Mouse (Mus musculus): ENCODE measurements around the gene Npr2. TPM values are rescaled to one million over a fixed set of nuclear protein-coding genes. Genes with fewer than 3 reads are reported as not detected.

Gene Npr2
- total and polyA plus RNA-seq, 3 experiments, result 35.9 to 57.0 (median 43.4) TPM

DNA sequence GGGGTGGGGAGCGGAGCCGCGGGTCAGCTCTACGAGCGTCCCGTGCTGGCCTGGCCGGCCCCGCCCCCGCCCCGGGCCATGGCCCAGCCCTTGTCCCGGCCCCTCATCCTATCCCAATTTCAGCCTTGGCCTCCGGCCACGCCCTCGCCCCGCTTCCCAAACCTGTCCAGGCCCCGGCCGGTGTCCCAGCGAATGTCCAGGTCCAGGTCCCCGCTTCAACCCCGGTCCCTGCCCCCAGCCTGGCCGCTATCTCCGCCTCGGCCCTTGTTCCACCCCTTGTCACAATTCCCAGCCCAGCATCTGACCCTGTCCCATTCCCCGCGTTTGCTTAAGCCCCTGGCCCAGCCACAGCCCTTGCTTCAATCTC lies 37.7 kb downstream of the Npr2 start:
- DNase-seq, result no peak
- Histone ChIP-seq H3K36me3 (ENCODE audit: control insufficient read depth, insufficient read depth, low read length) (no peaks in the 10 kb centered on the region), H3K4me1 (ENCODE audit: control insufficient read depth, insufficient read depth, low read length) (peaks cover 7% of the 10 kb centered on the region), H3K27me3 (ENCODE audit: control insufficient read depth, insufficient read depth, low read length) (no peaks in the 10 kb centered on the region; the same call in 1 of the 2 replicates), H3K79me2 (replicated peaks; ENCODE audit: control insufficient read depth, insufficient read depth, low read length) (no peaks in the 10 kb centered on the region), H3K9ac (ENCODE audit: low read depth, low read length) (peak overlapping the region; percentile 67), H3K4me3 (peak overlapping the region; percentile 83), H3K27ac (peak overlapping the region; percentile 93)
- TF ChIP-seq POLR2A (IDR thresholded peaks at IDR 0.05; ENCODE audit: insufficient read depth, low read depth, low read length) (no peak), EP300 (IDR thresholded peaks at IDR 0.05; ENCODE audit: insufficient read depth, low read depth, low read length) (no peak), CTCF (IDR thresholded peaks at IDR 0.05) (no peak)
- intact Hi-C loops (cut with DNase I), result loop anchor here (2.0 kb wide), 1 partner anchor 39 kb away; the partner anchor contains the start of gene Npr2
- under 1% methylated on average over 23 of the region's 25 CpGs for WGBS

- Histone ChIP-seq H3K27me3 (ENCODE audit: control insufficient read depth, insufficient read depth, low read length) (no peaks in the 10 kb centered on the region), H3K27ac (no peak overlapping the region), H3K9ac (ENCODE audit: low read depth, low read length) (no peak overlapping the region), H3K79me2 (replicated peaks; ENCODE audit: control insufficient read depth, insufficient read depth, low read length) (no peaks in the 10 kb centered on the region), H3K36me3 (ENCODE audit: control insufficient read depth, insufficient read depth, low read length) (no peaks in the 10 kb centered on the region), H3K4me1 (ENCODE audit: control insufficient read depth, insufficient read depth, low read length) (peaks cover 7% of the 10 kb centered on the region), H3K4me3 (no peak overlapping the region)
- DNase-seq, result peak; percentile 83 to 90
- TF ChIP-seq CTCF (IDR thresholded peaks at IDR 0.05) (peak; percentile 96), EP300 (IDR thresholded peaks at IDR 0.05; ENCODE audit: insufficient read depth, low read depth, low read length) (peak; percentile 43; the same call in 1 of the 2 replicates), POLR2A (IDR thresholded peaks at IDR 0.05; ENCODE audit: insufficient read depth, low read depth, low read length) (no peak)
- intact Hi-C loops (cut with DNase I), result loop anchor here (1.0 kb wide), 1 partner anchor 40 kb away; no protein-coding TSS in a partner anchor
- 9% methylated on average over 2 of the region's 2 CpGs for WGBS
These were observed 40.3 kb downstream of the Npr2 start for GRCm38 (mm10) chr4:43672070-43672469.

- Histone ChIP-seq H3K79me2 (replicated peaks; ENCODE audit: control insufficient read depth, insufficient read depth, low read length) (no peaks in the 10 kb centered on the region), H3K27ac (no peak overlapping the region), H3K27me3 (ENCODE audit: control insufficient read depth, insufficient read depth, low read length) (no peaks in the 10 kb centered on the region), H3K4me1 (ENCODE audit: control insufficient read depth, insufficient read depth, low read length) (peaks cover 5% of the 10 kb centered on the region), H3K36me3 (ENCODE audit: control insufficient read depth, insufficient read depth, low read length) (no peaks in the 10 kb centered on the region), H3K4me3 (no peak overlapping the region), H3K9ac (ENCODE audit: low read depth, low read length) (no peak overlapping the region)
- DNase-seq, result no peak
- WGBS, result 88% methylated on average over 8 of the region's 8 CpGs
- intact Hi-C loops (cut with DNase I), result no loop called here
- TF ChIP-seq CTCF (IDR thresholded peaks at IDR 0.05), result no peak
- no peak for TF ChIP-seq EP300 (IDR thresholded peaks at IDR 0.05; ENCODE audit: insufficient read depth, low read depth, low read length)
- no peak for TF ChIP-seq POLR2A (IDR thresholded peaks at IDR 0.05; ENCODE audit: insufficient read depth, low read depth, low read length)
These were observed 42.0 kb downstream of the Npr2 start for GRCm38 (mm10) chr4:43673703-43674102.

- whole genome bisulfite sequencing, result 80% methylated on average over 5 of the region's 5 CpGs
- H3K79me2 ChIP-seq (replicated peaks; ENCODE audit: control insufficient read depth, insufficient read depth, low read length), result no peaks in the 10 kb centered on the region
- intact Hi-C loops (cut with DNase I), result no loop called here
These were observed 43.2 kb downstream of the Npr2 start for GRCm38 (mm10) chr4:43674974-43675373.

GRCm38 (mm10) chr4:43675608-43676007 lies 43.9 kb downstream of the Npr2 start:
- 72% methylated on average over 4 of the region's 4 CpGs for WGBS
- TF ChIP-seq EP300 (IDR thresholded peaks at IDR 0.05; ENCODE audit: insufficient read depth, low read depth, low read length) (no peak), POLR2A (IDR thresholded peaks at IDR 0.05; ENCODE audit: insufficient read depth, low read depth, low read length) (no peak), CTCF (IDR thresholded peaks at IDR 0.05) (no peak)
- H3K36me3 ChIP-seq (ENCODE audit: control insufficient read depth, insufficient read depth, low read length), result no peaks in the 10 kb centered on the region
- DNase-seq, result no peak
- intact Hi-C loops (cut with DNase I), result no loop called here
- H3K79me2 ChIP-seq (replicated peaks; ENCODE audit: control insufficient read depth, insufficient read depth, low read length), result no peaks in the 10 kb centered on the region
- H3K4me3 ChIP-seq, result no peak overlapping the region
- no peaks in the 10 kb centered on the region for H3K27me3 ChIP-seq (ENCODE audit: control insufficient read depth, insufficient read depth, low read length)
- no peak overlapping the region for H3K27ac ChIP-seq
- H3K9ac ChIP-seq (ENCODE audit: low read depth, low read length), result no peak overlapping the region
- peaks cover 2% of the 10 kb centered on the region for H3K4me1 ChIP-seq (ENCODE audit: control insufficient read depth, insufficient read depth, low read length)

More at GRCm38 (mm10) chr4:43674974-43675373, 43.2 kb downstream of the Npr2 start:
- no peak for DNase-seq
- Histone ChIP-seq H3K27ac (no peak overlapping the region), H3K4me1 (ENCODE audit: control insufficient read depth, insufficient read depth, low read length) (peaks cover 2% of the 10 kb centered on the region), H3K4me3 (no peak overlapping the region), H3K27me3 (ENCODE audit: control insufficient read depth, insufficient read depth, low read length) (no peaks in the 10 kb centered on the region), H3K9ac (ENCODE audit: low read depth, low read length) (no peak overlapping the region), H3K36me3 (ENCODE audit: control insufficient read depth, insufficient read depth, low read length) (no peaks in the 10 kb centered on the region)
- TF ChIP-seq POLR2A (IDR thresholded peaks at IDR 0.05; ENCODE audit: insufficient read depth, low read depth, low read length) (no peak), EP300 (IDR thresholded peaks at IDR 0.05; ENCODE audit: insufficient read depth, low read depth, low read length) (no peak), CTCF (IDR thresholded peaks at IDR 0.05) (no peak)

- 87% methylated on average over 6 of the region's 6 CpGs for WGBS
- no peak for DNase-seq
- Histone ChIP-seq H3K9ac (ENCODE audit: low read depth, low read length) (no peak overlapping the region), H3K4me3 (no peak overlapping the region), H3K4me1 (ENCODE audit: control insufficient read depth, insufficient read depth, low read length) (no peaks in the 10 kb centered on the region), H3K27me3 (ENCODE audit: control insufficient read depth, insufficient read depth, low read length) (no peaks in the 10 kb centered on the region), H3K36me3 (ENCODE audit: control insufficient read depth, insufficient read depth, low read length) (no peaks in the 10 kb centered on the region), H3K27ac (no peak overlapping the region), H3K79me2 (replicated peaks; ENCODE audit: control insufficient read depth, insufficient read depth, low read length) (no peaks in the 10 kb centered on the region)
- TF ChIP-seq CTCF (IDR thresholded peaks at IDR 0.05) (no peak), POLR2A (IDR thresholded peaks at IDR 0.05; ENCODE audit: insufficient read depth, low read depth, low read length) (no peak), EP300 (IDR thresholded peaks at IDR 0.05; ENCODE audit: insufficient read depth, low read depth, low read length) (no peak)
- intact Hi-C loops (cut with DNase I), result no loop called here
These were observed 46.8 kb downstream of the Npr2 start for GRCm38 (mm10) chr4:43678541-43678940.
